Mouse (Mus musculus) liver, embryonic 11.5 days (tissue): Measurements from ENCODE around the gene Ifi35. TPM values are rescaled to one million over a fixed set of nuclear protein-coding genes. Genes with fewer than 3 reads are reported as not detected.
"Not testable (repeated sequence)": the region's sequence is repeated elsewhere in the genome, so short reads cannot be mapped to it uniquely, and the experiment has no call there.

Experiments used
- ATAC-seq: fragments of 200-750 bp; cut with Nextera tagmentation; replicated peaks from 2 replicates; pipeline ENCODE4 v1.8.0; 2017; ENCODE audit warnings: moderate number of reproducible peaks, mild to moderate bottlenecking, moderate TSS enrichment, moderate library complexity; ENCODE audit not compliant: low FRiP score
- DNase-seq: peaks from one replicate; pipeline ENCODE4 v3.0.0-alpha.2; 2017; ENCODE audit warnings: low spot score
- H3K27ac ChIP-seq: fragments of 300-500 bp; sonication (generic); 2 replicates; pipeline ENCODE4 v1.5.1; 2014; ENCODE audit warnings: mild to moderate bottlenecking, low read depth, low read length, control low read depth
- H3K27me3 ChIP-seq: fragments of 300-500 bp; sonication (generic); replicated peaks from 2 replicates; pipeline ENCODE4 v1.6.1; 2014; ENCODE audit warnings: low read length, mixed read lengths; ENCODE audit not compliant: control insufficient read depth, insufficient read depth
- H3K36me3 ChIP-seq: fragments of 300-500 bp; sonication (generic); 2 replicates; pipeline ENCODE4 v1.6.1; 2014; ENCODE audit warnings: mild to moderate bottlenecking, low read length, moderate library complexity, mixed read lengths; ENCODE audit not compliant: control insufficient read depth, insufficient read depth
- H3K4me1 ChIP-seq: fragments of 300-500 bp; sonication (generic); replicated peaks from 2 replicates; pipeline ENCODE4 v1.6.1; 2014; ENCODE audit warnings: low read length, mixed read lengths; ENCODE audit not compliant: control insufficient read depth, insufficient read depth
- H3K4me2 ChIP-seq: fragments of 300-500 bp; sonication (generic); 2 replicates; pipeline ENCODE4 v1.6.1; 2014; ENCODE audit warnings: mild to moderate bottlenecking, control low read depth, moderate library complexity
- H3K4me3 ChIP-seq: fragments of 300-500 bp; sonication (generic); 2 replicates; pipeline ENCODE4 v1.5.1; 2014; ENCODE audit warnings: low read depth, low read length, control low read depth
- H3K9ac ChIP-seq: fragments of 300-500 bp; sonication (generic); 2 replicates; pipeline ENCODE4 v1.6.1; 2014; ENCODE audit warnings: low read depth, low read length, control low read depth
- H3K9me3 ChIP-seq: fragments of 300-500 bp; sonication (generic); 2 replicates; pipeline ENCODE4 v1.6.1; 2016; ENCODE audit warnings: low read length, inconsistent platforms, mixed read lengths; ENCODE audit not compliant: control insufficient read depth
- WGBS: fragments of 180-500 bp; shearing (Covaris S2); extraction: QIAGEN DNeasy Blood & Tissue Kit; methylation state at CpG from one replicate; pipeline ENCODE4 v1.1.7; 2014; 5-methylcytosine and 5-hydroxymethylcytosine counted together
- polyA plus RNA-seq: library from polyadenylated mRNA; unstranded; fragments of >200 nt; fragmentation: Nextera tagmentation; extraction: Ambion mirVana; gene quantifications from 2 replicates; pipeline ENCODE4 v1.2.1, GENCODE M21; 2014

Ifi35 gene
- polyA plus RNA-seq, 1 experiment from 2014 or later, result 34.6 TPM

GRCm38 (mm10) chr11:101424925-101425813, 23.0 kb upstream of the Ifi35 start, which contains the start of the genes Rundc1 and Ptges3l:
Gene Rundc1, plus strand, starts transcription at chr11:101425085.
Gene Ptges3l, minus strand, starts transcription at chr11:101425333.
- H3K9ac ChIP-seq, result peak within 1 kb of the TSS; percentile 72
- peak within 1 kb of the TSS; percentile 91 for H3K4me2 ChIP-seq
- H3K36me3 ChIP-seq, result peaks cover 7% of the 10 kb centered on the region
- peak; percentile 90 for ATAC-seq
- WGBS, result under 1% methylated on average over 81 of the region's 81 CpGs
- peak; percentile 99 for DNase-seq
- no peaks in the 10 kb centered on the region for H3K9me3 ChIP-seq
- H3K27me3 ChIP-seq, result no peaks in the 10 kb centered on the region
- peaks cover 22% of the 10 kb centered on the region for H3K4me1 ChIP-seq
- peak within 1 kb of the TSS; percentile 23; the same call in 1 of the 2 replicates for H3K27ac ChIP-seq
- H3K4me3 ChIP-seq, result peak within 1 kb of the TSS; percentile 81

GRCm38 (mm10) chr11:101426165-101426564, 22.0 kb upstream of the Ifi35 start:
- Histone ChIP-seq H3K4me1 (peaks cover 22% of the 10 kb centered on the region), H3K27me3 (no peaks in the 10 kb centered on the region), H3K27ac (no peak overlapping the region), H3K4me3 (peak overlapping the region; percentile 81), H3K9ac (peak overlapping the region; percentile 72; the same call in 1 of the 2 replicates), H3K4me2 (peak overlapping the region; percentile 91), H3K36me3 (peaks cover 11% of the 10 kb centered on the region), H3K9me3 (no peaks in the 10 kb centered on the region)
- 52% methylated on average over 8 of the region's 8 CpGs for WGBS
- ATAC-seq (no peak), DNase-seq (no peak)

GRCm38 (mm10) chr11:101431327-101431726, 16.9 kb upstream of the Ifi35 start:
- 90% methylated on average over 9 of the region's 9 CpGs for WGBS

GRCm38 (mm10) chr11:101433396-101433795, 14.8 kb upstream of the Ifi35 start:
- WGBS, result 87% methylated on average over 13 of the region's 13 CpGs
- no peak overlapping the region for H3K27ac ChIP-seq
- H3K27me3 ChIP-seq, result no peaks in the 10 kb centered on the region
- peaks cover 27% of the 10 kb centered on the region for H3K36me3 ChIP-seq
- H3K9ac ChIP-seq, result no peak overlapping the region
- DNase-seq (no peak), ATAC-seq (no peak)
- no peak overlapping the region for H3K4me3 ChIP-seq
- no peak overlapping the region for H3K4me2 ChIP-seq
- H3K9me3 ChIP-seq, result no peaks in the 10 kb centered on the region
- no peaks in the 10 kb centered on the region for H3K4me1 ChIP-seq

More at GRCm38 (mm10) chr11:101431327-101431726, 16.9 kb upstream of the Ifi35 start:
- H3K4me1 ChIP-seq, result peaks cover 5% of the 10 kb centered on the region
- H3K4me2 ChIP-seq, result no peak overlapping the region
- H3K9ac ChIP-seq, result no peak overlapping the region
- H3K9me3 ChIP-seq, result no peaks in the 10 kb centered on the region
- no peak for ATAC-seq
- H3K36me3 ChIP-seq, result peaks cover 27% of the 10 kb centered on the region
- H3K27me3 ChIP-seq, result no peaks in the 10 kb centered on the region
- no peak for DNase-seq
- no peak overlapping the region for H3K4me3 ChIP-seq
- H3K27ac ChIP-seq, result no peak overlapping the region

GRCm38 (mm10) chr11:101435831-101436230, 12.4 kb upstream of the Ifi35 start:
- Histone ChIP-seq H3K4me1 (no peaks in the 10 kb centered on the region), H3K36me3 (peaks cover 18% of the 10 kb centered on the region), H3K27ac (no peak overlapping the region), H3K9ac (no peak overlapping the region), H3K4me2 (no peak overlapping the region), H3K27me3 (no peaks in the 10 kb centered on the region), H3K4me3 (no peak overlapping the region), H3K9me3 (no peaks in the 10 kb centered on the region)
- DNase-seq (no peak), ATAC-seq (peak; percentile 31; the same call in 1 of the 2 replicates)
- 66% methylated on average over 4 of the region's 4 CpGs for WGBS

GRCm38 (mm10) chr11:101436916-101437315, 11.3 kb upstream of the Ifi35 start:
- Histone ChIP-seq H3K4me2 (no peak overlapping the region), H3K27ac (no peak overlapping the region), H3K9me3 (no peaks in the 10 kb centered on the region), H3K4me3 (no peak overlapping the region), H3K36me3 (peaks cover 11% of the 10 kb centered on the region), H3K9ac (no peak overlapping the region), H3K27me3 (no peaks in the 10 kb centered on the region), H3K4me1 (no peaks in the 10 kb centered on the region)
- ATAC-seq (no peak), DNase-seq (no peak)
- 89% methylated on average over 4 of the region's 4 CpGs for WGBS

- 65% methylated on average over 3 of the region's 3 CpGs for WGBS
- H3K9ac ChIP-seq, ATAC-seq, H3K9me3 ChIP-seq, H3K27ac ChIP-seq, H3K4me1 ChIP-seq, H3K4me2 ChIP-seq, H3K4me3 ChIP-seq, H3K36me3 ChIP-seq, DNase-seq, H3K27me3 ChIP-seq: not testable (repeated sequence)
Observed at GRCm38 (mm10) chr11:101438006-101438405, 10.2 kb upstream of the Ifi35 start.

- not testable (repeated sequence) for H3K27ac ChIP-seq, H3K27me3 ChIP-seq, ATAC-seq, DNase-seq, H3K9me3 ChIP-seq
- Histone ChIP-seq H3K4me3 (peak overlapping the region; percentile 88), H3K36me3 (peaks cover 22% of the 10 kb centered on the region), H3K9ac (peak overlapping the region; percentile 40; the same call in 1 of the 2 replicates), H3K4me2 (peak overlapping the region; percentile 56), H3K4me1 (peaks cover 24% of the 10 kb centered on the region)
- WGBS, result 28% methylated on average over 14 of the region's 15 CpGs
Observed at GRCm38 (mm10) chr11:101441450-101442126, 6.6 kb upstream of the Ifi35 start.
